Mouse (Mus musculus) ovary, adult 18-20 months (tissue): ENCODE measurements around the gene Sqstm1.

Experiments
- DNase-seq: peaks from one replicate; pipeline ENCODE4 v3.0.0; 2022; ENCODE audit warnings: low spot score, mixed read lengths

The Sqstm1 gene

GRCm38 (mm10) chr11:50230481-50231304 lies 20.1 kb upstream of the Sqstm1 start:
- DNase-seq = no peak

GRCm38 (mm10) chr11:50229252-50229910 lies 18.8 kb upstream of the Sqstm1 start:
- peak; percentile 81 for DNase-seq

- DNase-seq = no peak
These were observed 18.1 kb upstream of the Sqstm1 start for GRCm38 (mm10) chr11:50228772-50229171.

GRCm38 (mm10) chr11:50227736-50228135 lies 17.1 kb upstream of the Sqstm1 start:
- DNase-seq = no peak

- DNase-seq = no peak
These were observed 16.6 kb upstream of the Sqstm1 start for GRCm38 (mm10) chr11:50227226-50227625.

GRCm38 (mm10) chr11:50226406-50226805 lies 15.8 kb upstream of the Sqstm1 start:
- DNase-seq = no peak

GRCm38 (mm10) chr11:50225611-50226378 lies 15.2 kb upstream of the Sqstm1 start:
- DNase-seq = no peak

- peak; percentile 87 for DNase-seq
These were observed 14.3 kb upstream of the Sqstm1 start for GRCm38 (mm10) chr11:50224671-50225530.

GRCm38 (mm10) chr11:50223783-50224662 lies 13.4 kb upstream of the Sqstm1 start:
- no peak for DNase-seq

- no peak for DNase-seq
These were observed 12.1 kb upstream of the Sqstm1 start for GRCm38 (mm10) chr11:50222559-50223276.

- no peak for DNase-seq
These were observed 9.2 kb upstream of the Sqstm1 start for GRCm38 (mm10) chr11:50219833-50220232.

- DNase-seq = no peak
These were observed 7.2 kb upstream of the Sqstm1 start for GRCm38 (mm10) chr11:50217811-50218210.

- DNase-seq = peak; percentile 63
These were observed 6.2 kb upstream of the Sqstm1 start for GRCm38 (mm10) chr11:50216724-50217366.

GRCm38 (mm10) chr11:50215633-50216032 lies 5.0 kb upstream of the Sqstm1 start:
- DNase-seq = no peak

- no peak for DNase-seq
These were observed 4.0 kb upstream of the Sqstm1 start for GRCm38 (mm10) chr11:50214631-50215030.

- peak; percentile 89 for DNase-seq
These were observed 2.5 kb upstream of the Sqstm1 start for GRCm38 (mm10) chr11:50212848-50213758.

- no peak for DNase-seq
These were observed 1.6 kb upstream of the Sqstm1 start for GRCm38 (mm10) chr11:50212060-50212739.
